In the genomic region with DNA sequence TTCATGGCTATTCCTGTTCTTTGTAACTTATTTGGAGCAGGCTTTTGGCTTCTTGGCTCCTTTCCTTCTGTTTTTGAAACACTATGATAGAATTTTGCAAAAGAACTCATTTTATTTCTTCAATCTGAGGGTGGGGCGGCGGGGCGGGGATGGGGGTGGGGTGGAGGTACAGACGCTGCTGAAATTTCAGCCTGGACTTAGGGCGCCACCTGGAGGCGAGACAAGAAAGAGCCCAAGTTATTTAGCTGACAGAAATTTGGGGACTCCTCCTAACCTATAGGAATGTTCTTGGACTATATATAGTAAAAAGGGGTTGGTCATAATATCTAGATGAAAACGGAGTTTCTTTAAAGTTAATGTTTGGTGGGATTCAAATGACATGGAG, we compare ENCODE assay signal across 8 mouse cellular contexts. TPM values are rescaled to one million over a fixed set of nuclear protein-coding genes. Genes with fewer than 3 reads are reported as not detected.
DNase-seq lines count a peak whose midpoint lies in the region; ATAC-seq and TF ChIP-seq lines count a peak whose summit lies in the region.

No protein-coding gene starts in this region.

- H3K4me1 ChIP-seq in forebrain, embryonic 13.5 days: no peaks in the 10 kb centered on the region
- no peaks in the 10 kb centered on the region for H3K4me1 ChIP-seq in forebrain, embryonic 16.5 days (replicated peaks; ENCODE audit: control insufficient read depth, insufficient read depth, low read length)
- no peaks in the 10 kb centered on the region for H3K4me1 ChIP-seq in intestine, postnatal 0 days (replicated peaks; ENCODE audit: control insufficient read depth, insufficient read depth, low read length)
- no peaks in the 10 kb centered on the region for H3K4me1 ChIP-seq in limb, embryonic 11.5 days (ENCODE audit: control insufficient read depth, insufficient read depth, low read length)
- no peaks in the 10 kb centered on the region for H3K4me1 ChIP-seq in midbrain, postnatal 0 days (ENCODE audit: insufficient read depth, low read length)
- H3K4me1 ChIP-seq in stomach, embryonic 15.5 days: peaks cover 3% of the 10 kb centered on the region; the same call in 1 of the 2 replicates

- no peaks in the 10 kb centered on the region for H3K36me3 ChIP-seq in forebrain, embryonic 13.5 days (ENCODE audit: poor library complexity, severe bottlenecking)
- H3K36me3 ChIP-seq in forebrain, embryonic 16.5 days (ENCODE audit: control insufficient read depth, insufficient read depth): no peaks in the 10 kb centered on the region
- no peaks in the 10 kb centered on the region for H3K36me3 ChIP-seq in intestine, postnatal 0 days (ENCODE audit: control insufficient read depth, insufficient read depth)
- H3K36me3 ChIP-seq in limb, embryonic 11.5 days (ENCODE audit: control insufficient read depth, insufficient read depth, low read length): no peaks in the 10 kb centered on the region
- no peaks in the 10 kb centered on the region for H3K36me3 ChIP-seq in midbrain, postnatal 0 days (ENCODE audit: insufficient read depth, low read length)
- no peaks in the 10 kb centered on the region for H3K36me3 ChIP-seq in stomach, embryonic 15.5 days

- DNase-seq in cerebellum, adult 11-12 months: peak; percentile 14
- peak; percentile 74 for DNase-seq in gastrocnemius, adult 2 months
- peak; percentile 82 for DNase-seq in limb, embryonic 11.5 days (ENCODE audit: low spot score)
- DNase-seq in midbrain, postnatal 0 days (ENCODE audit: low spot score): peak; percentile 42

- 2% methylated on average over 7 of the region's 7 CpGs for WGBS in forebrain, embryonic 13.5 days
- WGBS in forebrain, embryonic 16.5 days: 2% methylated on average over 7 of the region's 7 CpGs
- WGBS in intestine, postnatal 0 days: 1% methylated on average over 7 of the region's 7 CpGs
- 2% methylated on average over 7 of the region's 7 CpGs for WGBS in limb, embryonic 11.5 days
- WGBS in midbrain, postnatal 0 days: under 1% methylated on average over 7 of the region's 7 CpGs
- 1% methylated on average over 7 of the region's 7 CpGs for WGBS in stomach, embryonic 15.5 days

- H3K4me2 ChIP-seq in forebrain, embryonic 13.5 days: peak overlapping the region; percentile 5; the same call in 1 of the 2 replicates
- no peak overlapping the region for H3K4me2 ChIP-seq in forebrain, embryonic 16.5 days (ENCODE audit: low read length)
- peak overlapping the region; percentile 30 for H3K4me2 ChIP-seq in intestine, postnatal 0 days (replicated peaks; ENCODE audit: low read depth)
- 0 out of 2 replicates have a peak overlapping the region, but pooled peaks have one; percentile 15 for H3K4me2 ChIP-seq in limb, embryonic 11.5 days (ENCODE audit: low read depth, severe bottlenecking)
- H3K4me2 ChIP-seq in midbrain, postnatal 0 days (ENCODE audit: low read depth, low read length, poor library complexity, severe bottlenecking): no peak overlapping the region
- peak overlapping the region; percentile 43; the same call in 1 of the 2 replicates for H3K4me2 ChIP-seq in stomach, embryonic 15.5 days

- no peaks in the 10 kb centered on the region for H3K9me3 ChIP-seq in forebrain, embryonic 13.5 days (replicated peaks)
- H3K9me3 ChIP-seq in forebrain, embryonic 16.5 days (ENCODE audit: control insufficient read depth, low read length): no peaks in the 10 kb centered on the region
- H3K9me3 ChIP-seq in intestine, postnatal 0 days (ENCODE audit: control insufficient read depth): no peaks in the 10 kb centered on the region
- H3K9me3 ChIP-seq in limb, embryonic 11.5 days (ENCODE audit: control insufficient read depth, low read length): no peaks in the 10 kb centered on the region
- no peaks in the 10 kb centered on the region for H3K9me3 ChIP-seq in midbrain, postnatal 0 days (ENCODE audit: low read length)
- no peaks in the 10 kb centered on the region for H3K9me3 ChIP-seq in stomach, embryonic 15.5 days

- no peak overlapping the region for H3K9ac ChIP-seq in forebrain, embryonic 13.5 days
- H3K9ac ChIP-seq in forebrain, embryonic 16.5 days (replicated peaks; ENCODE audit: low read depth, low read length): no peak overlapping the region
- no peak overlapping the region for H3K9ac ChIP-seq in intestine, postnatal 0 days (ENCODE audit: low read depth, low read length)
- H3K9ac ChIP-seq in limb, embryonic 11.5 days (ENCODE audit: low read length): no peak overlapping the region
- no peak overlapping the region for H3K9ac ChIP-seq in midbrain, postnatal 0 days (replicated peaks; ENCODE audit: low read length, poor library complexity, severe bottlenecking)
- H3K9ac ChIP-seq in stomach, embryonic 15.5 days: no peak overlapping the region

- intact Hi-C loops in gastrocnemius, adult 2 months (cut with DNase I): loop anchor here (2.0 to 5.0 kb wide), 3 partner anchors 235 to 821 kb away; a partner anchor contains a TSS

- peak; percentile 94 for TF ChIP-seq CTCF in gastrocnemius, adult 2 months (IDR thresholded peaks at IDR 0.05)
- peak; percentile 74 for TF ChIP-seq CTCF in intestine, postnatal 0 days (IDR thresholded peaks at IDR 0.05; ENCODE audit: low read depth)
- TF ChIP-seq CTCF in midbrain, postnatal 0 days (IDR thresholded peaks at IDR 0.05): peak; percentile 67

- ATAC-seq in forebrain, embryonic 13.5 days: 0 out of 2 replicates have a peak, but pooled peaks have one; percentile 21
- no peak for ATAC-seq in forebrain, embryonic 16.5 days
- no peak for ATAC-seq in intestine, postnatal 0 days
- ATAC-seq in limb, embryonic 11.5 days (ENCODE audit: insufficient number of reproducible peaks, low FRiP score, low TSS enrichment, low read depth): no peak; the same call in 1 of the 2 replicates
- ATAC-seq in midbrain, postnatal 0 days (ENCODE audit: low FRiP score): no peak
- no peak for ATAC-seq in stomach, embryonic 15.5 days (ENCODE audit: insufficient read depth, low FRiP score, low read depth)

- H3K27me3 ChIP-seq in forebrain, embryonic 13.5 days: no peaks in the 10 kb centered on the region
- H3K27me3 ChIP-seq in forebrain, embryonic 16.5 days (replicated peaks; ENCODE audit: control insufficient read depth, insufficient read depth, low read length): no peaks in the 10 kb centered on the region
- no peaks in the 10 kb centered on the region for H3K27me3 ChIP-seq in intestine, postnatal 0 days (replicated peaks; ENCODE audit: control insufficient read depth, insufficient read depth, low read length)
- H3K27me3 ChIP-seq in limb, embryonic 11.5 days (ENCODE audit: control insufficient read depth, insufficient read depth, low read length): no peaks in the 10 kb centered on the region
- H3K27me3 ChIP-seq in midbrain, postnatal 0 days (ENCODE audit: insufficient read depth, low read length): no peaks in the 10 kb centered on the region
- no peaks in the 10 kb centered on the region for H3K27me3 ChIP-seq in stomach, embryonic 15.5 days (replicated peaks)

- no peak overlapping the region for H3K27ac ChIP-seq in forebrain, embryonic 13.5 days
- H3K27ac ChIP-seq in forebrain, embryonic 16.5 days (ENCODE audit: low read length): no peak overlapping the region
- peak overlapping the region; percentile 25; the same call in 1 of the 2 replicates for H3K27ac ChIP-seq in gastrocnemius, adult 2 months
- no peak overlapping the region for H3K27ac ChIP-seq in intestine, postnatal 0 days (ENCODE audit: low read depth, low read length)
- no peak overlapping the region for H3K27ac ChIP-seq in limb, embryonic 11.5 days (replicated peaks; ENCODE audit: low read depth, low read length)
- H3K27ac ChIP-seq in midbrain, postnatal 0 days (ENCODE audit: low read depth, low read length): no peak overlapping the region
- no peak overlapping the region for H3K27ac ChIP-seq in stomach, embryonic 15.5 days

- no peak overlapping the region for H3K4me3 ChIP-seq in forebrain, embryonic 13.5 days
- no peak overlapping the region for H3K4me3 ChIP-seq in forebrain, embryonic 16.5 days (replicated peaks; ENCODE audit: low read length)
- peak overlapping the region; percentile 63 for H3K4me3 ChIP-seq in gastrocnemius, adult 2 months
- no peak overlapping the region for H3K4me3 ChIP-seq in intestine, postnatal 0 days (ENCODE audit: low read depth, low read length)
- H3K4me3 ChIP-seq in limb, embryonic 11.5 days (ENCODE audit: low read depth, low read length): no peak overlapping the region
- no peak overlapping the region for H3K4me3 ChIP-seq in midbrain, postnatal 0 days (ENCODE audit: low read depth, low read length)
- no peak overlapping the region for H3K4me3 ChIP-seq in stomach, embryonic 15.5 days (replicated peaks)

RNA-seq across cellular contexts. Expression of a gene that starts 14.0 kb away (rescaled TPM):
- polyA plus RNA-seq in forebrain, embryonic 13.5 days (2015; fragmentation: Nextera tagmentation; extraction: Ambion mirVana): 0.06 TPM in 1 of 2 replicates, not detected in the other
- not detected in 2 replicates for polyA plus RNA-seq in forebrain, embryonic 16.5 days (2015; fragmentation: Nextera tagmentation; extraction: Ambion mirVana)
- total RNA-seq in gastrocnemius, adult 2 months (2021): not detected
- polyA plus RNA-seq in intestine, postnatal 0 days (2015; fragmentation: Nextera tagmentation; extraction: Ambion mirVana): not detected in 2 replicates
- not detected in 2 replicates for polyA plus RNA-seq in limb, embryonic 11.5 days (2014; fragmentation: Nextera tagmentation; extraction: Ambion mirVana)
- total RNA-seq in midbrain, postnatal 0 days (2014; rRNA removed): not detected in 2 replicates
- polyA plus RNA-seq in midbrain, postnatal 0 days (2015; fragmentation: Nextera tagmentation; extraction: Ambion mirVana): not detected in 2 replicates
- polyA plus RNA-seq in stomach, embryonic 15.5 days (2015; fragmentation: Nextera tagmentation; extraction: Ambion mirVana): not detected in 2 replicates

RNA-seq across cellular contexts. Expression of a gene that starts 36.1 kb away (rescaled TPM):
- not detected in 2 replicates for polyA plus RNA-seq in forebrain, embryonic 13.5 days (2015; fragmentation: Nextera tagmentation; extraction: Ambion mirVana)
- not detected in 2 replicates for polyA plus RNA-seq in forebrain, embryonic 16.5 days (2015; fragmentation: Nextera tagmentation; extraction: Ambion mirVana)
- not detected for total RNA-seq in gastrocnemius, adult 2 months (2021)
- polyA plus RNA-seq in intestine, postnatal 0 days (2015; fragmentation: Nextera tagmentation; extraction: Ambion mirVana): not detected in 2 replicates
- polyA plus RNA-seq in limb, embryonic 11.5 days (2014; fragmentation: Nextera tagmentation; extraction: Ambion mirVana): not detected in 2 replicates
- not detected in 2 replicates for total RNA-seq in midbrain, postnatal 0 days (2014; rRNA removed)
- polyA plus RNA-seq in midbrain, postnatal 0 days (2015; fragmentation: Nextera tagmentation; extraction: Ambion mirVana): not detected in 2 replicates
- 0.09 TPM in 1 of 2 replicates, not detected in the other for polyA plus RNA-seq in stomach, embryonic 15.5 days (2015; fragmentation: Nextera tagmentation; extraction: Ambion mirVana)

Comparison
In these comparisons a context has a peak if more than half of its experiments do, and no peak if none do; other contexts are left out.
1. H3K4me2 ChIP-seq: peak in forebrain, embryonic 13.5 days (single experiment), intestine, postnatal 0 days (single experiment), limb, embryonic 11.5 days (single experiment) and stomach, embryonic 15.5 days (single experiment); none in forebrain, embryonic 16.5 days (single experiment) and midbrain, postnatal 0 days (single experiment).
2. DNase-seq: peak in every context shown above with its lines; median percentile 82 in limb, embryonic 11.5 days; 74 in gastrocnemius, adult 2 months; 42 in midbrain, postnatal 0 days; 14 in cerebellum, adult 11-12 months.
3. Peak in every context shown above with its lines, with median percentiles within 50 percentile points of each other: CTCF ChIP-seq.